Mouse (Mus musculus) lung, postnatal 0 days (tissue): ENCODE measurements around the gene Kcp.

ENCODE experiments used
- CTCF ChIP-seq: IDR thresholded peaks from 2 replicates; pipeline ENCODE4 v1.5.1; 2016; ENCODE audit warnings: antibody characterized with exemption, mild to moderate bottlenecking
- EP300 ChIP-seq: IDR thresholded peaks from 2 replicates; pipeline ENCODE4 v1.6.1; 2016; ENCODE audit warnings: antibody characterized with exemption, mild to moderate bottlenecking, control low read depth

GRCm38 (mm10) chr6:29497791-29498190 is 10.0 kb downstream of the Kcp start:
- TF ChIP-seq CTCF, result no peak
- TF ChIP-seq EP300, result no peak
